Mouse (Mus musculus): ENCODE measurements around the gene Rnaseh1. TPM values are rescaled to one million over a fixed set of nuclear protein-coding genes. Genes with fewer than 3 reads are reported as not detected.

Gene Rnaseh1
- polyA plus RNA-seq, 1 experiment from 2014 or later, result 21.5 TPM

DNA sequence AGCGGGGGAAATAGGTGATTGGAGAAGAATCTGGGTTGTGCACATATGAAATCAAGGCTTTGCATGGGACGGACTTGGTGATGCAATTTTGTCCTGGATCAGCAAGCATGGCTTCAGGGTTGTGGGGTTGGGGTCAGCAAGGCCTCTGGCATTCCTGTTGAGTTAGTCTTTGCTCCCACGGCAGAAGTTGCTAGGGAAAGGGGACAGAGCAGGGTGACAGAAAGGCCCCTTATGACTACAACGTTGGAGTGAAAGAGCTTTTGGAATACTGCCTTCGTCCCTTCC, 26.5 kb downstream of the Rnaseh1 start:
- H3K36me3 ChIP-seq (ENCODE audit: insufficient read depth, low read length), result no peaks in the 10 kb centered on the region
- peak overlapping the region; percentile 79 for H3K27ac ChIP-seq (ENCODE audit: low read length)
- H3K4me1 ChIP-seq (ENCODE audit: insufficient read depth, low read depth, low read length), result peaks cover 4% of the 10 kb centered on the region; the same call in 1 of the 2 replicates
- H3K4me2 ChIP-seq (replicated peaks; ENCODE audit: low read depth, low read length), result peak overlapping the region; percentile 58
- peak overlapping the region; percentile 57 for H3K4me3 ChIP-seq (ENCODE audit: low read depth, low read length)
- TF ChIP-seq CTCF (IDR thresholded peaks at IDR 0.05) (no peak), EP300 (IDR thresholded peaks at IDR 0.05) (no peak)
- WGBS, result 48% methylated on average over 5 of the region's 5 CpGs
- ATAC-seq (no peak; the same call in 1 of the 2 replicates), DNase-seq (ENCODE audit: low spot score) (no peak)
- H3K27me3 ChIP-seq (replicated peaks; ENCODE audit: insufficient read depth, low read length), result no peaks in the 10 kb centered on the region
- H3K9ac ChIP-seq (replicated peaks; ENCODE audit: low read depth), result peak overlapping the region; percentile 33
- no peaks in the 10 kb centered on the region for H3K9me3 ChIP-seq (ENCODE audit: low read length)

DNA sequence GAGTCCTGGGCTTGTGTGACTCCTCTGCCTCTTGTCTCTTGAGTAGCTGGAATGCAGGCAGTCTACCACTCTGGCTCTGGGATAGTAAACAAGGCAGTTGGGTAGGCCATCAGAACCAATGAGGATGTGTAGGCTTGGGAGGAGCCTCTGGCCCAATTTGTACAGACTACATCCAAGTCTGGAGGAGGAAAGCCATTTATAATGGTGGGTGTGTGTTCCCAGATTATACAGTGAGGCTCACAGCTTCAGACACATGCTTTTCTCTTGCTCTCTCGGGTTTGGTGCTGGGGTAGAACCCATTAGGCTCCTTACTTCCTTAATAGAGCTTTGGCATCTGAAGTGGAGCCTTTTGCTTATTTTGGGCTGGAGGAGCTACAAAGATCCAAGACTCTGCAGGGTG, 35.3 kb downstream of the Rnaseh1 start:
- TF ChIP-seq CTCF (IDR thresholded peaks at IDR 0.05) (no peak), EP300 (IDR thresholded peaks at IDR 0.05) (no peak)
- Histone ChIP-seq H3K27me3 (replicated peaks; ENCODE audit: insufficient read depth, low read length) (no peaks in the 10 kb centered on the region), H3K4me1 (ENCODE audit: insufficient read depth, low read depth, low read length) (no peaks in the 10 kb centered on the region), H3K9ac (replicated peaks; ENCODE audit: low read depth) (no peak overlapping the region), H3K4me2 (replicated peaks; ENCODE audit: low read depth, low read length) (no peak overlapping the region), H3K27ac (ENCODE audit: low read length) (no peak overlapping the region), H3K4me3 (ENCODE audit: low read depth, low read length) (no peak overlapping the region), H3K36me3 (ENCODE audit: insufficient read depth, low read length) (0 out of 2 replicates have a peak, but pooled peaks cover 9% of the 10 kb centered on the region), H3K9me3 (ENCODE audit: low read length) (no peaks in the 10 kb centered on the region)
- DNase-seq (ENCODE audit: low spot score) (no peak), ATAC-seq (no peak)
- WGBS, result 83% methylated on average over 1 of the region's 1 CpGs

DNA sequence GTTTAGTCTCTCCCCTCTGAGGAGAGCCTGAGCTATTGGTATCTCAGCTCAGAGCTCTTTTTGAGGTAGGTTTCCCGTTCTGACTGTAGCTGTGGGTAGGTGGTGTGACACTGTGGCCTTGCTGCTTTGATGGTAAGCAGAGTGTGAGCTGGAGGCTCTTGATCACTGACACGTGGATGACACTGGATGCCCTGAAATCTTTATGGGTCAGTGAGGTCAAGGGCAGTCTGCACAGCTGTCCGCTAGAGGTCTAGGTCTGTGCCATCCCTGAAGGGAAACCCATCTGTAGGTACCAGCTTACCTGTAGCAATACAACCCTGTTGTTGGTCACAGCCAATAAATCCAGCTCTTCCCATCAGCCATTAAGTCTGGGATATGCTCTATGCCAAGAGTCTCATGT, 36.4 kb downstream of the Rnaseh1 start:
- Histone ChIP-seq H3K4me3 (ENCODE audit: low read depth, low read length) (no peak overlapping the region), H3K27ac (ENCODE audit: low read length) (no peak overlapping the region), H3K9me3 (ENCODE audit: low read length) (no peaks in the 10 kb centered on the region), H3K9ac (replicated peaks; ENCODE audit: low read depth) (no peak overlapping the region), H3K36me3 (ENCODE audit: insufficient read depth, low read length) (peaks cover 10% of the 10 kb centered on the region; the same call in 1 of the 2 replicates), H3K4me1 (ENCODE audit: insufficient read depth, low read depth, low read length) (no peaks in the 10 kb centered on the region), H3K27me3 (replicated peaks; ENCODE audit: insufficient read depth, low read length) (no peaks in the 10 kb centered on the region), H3K4me2 (replicated peaks; ENCODE audit: low read depth, low read length) (no peak overlapping the region)
- ATAC-seq (no peak), DNase-seq (ENCODE audit: low spot score) (no peak)
- WGBS, result 61% methylated on average over 3 of the region's 3 CpGs
- TF ChIP-seq EP300 (IDR thresholded peaks at IDR 0.05) (no peak), CTCF (IDR thresholded peaks at IDR 0.05) (no peak)

DNA sequence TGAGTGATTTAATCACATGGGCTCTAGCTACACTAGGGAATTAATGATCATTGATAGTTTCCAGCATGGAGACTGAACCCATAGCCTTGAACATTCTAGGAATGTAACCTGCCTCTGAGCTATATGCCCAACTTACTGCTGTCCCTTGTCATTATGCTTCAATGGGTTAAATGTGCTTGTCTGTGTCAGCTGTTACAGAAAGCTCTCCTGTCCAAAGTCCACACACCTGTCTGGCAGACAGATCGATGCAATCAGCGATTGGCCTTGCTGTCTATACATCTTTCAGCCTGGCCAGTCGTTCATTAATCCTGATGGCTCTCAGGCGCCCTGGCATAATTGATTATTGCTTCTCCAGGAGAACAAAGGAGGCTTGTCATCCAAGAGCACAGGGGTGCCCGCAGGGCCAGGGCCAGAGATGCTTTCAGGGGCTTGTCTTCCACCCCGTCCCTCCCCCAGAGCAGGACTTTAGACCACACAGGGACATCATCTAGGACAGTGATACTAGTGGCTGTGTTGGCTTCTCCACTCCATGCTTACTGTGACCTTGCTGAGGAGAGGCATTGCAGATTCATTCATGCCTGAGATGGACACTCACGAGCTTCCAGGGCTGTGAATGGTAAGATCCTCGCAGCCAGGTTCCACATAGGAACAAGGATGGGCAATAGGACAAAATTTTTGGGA, 36.9 kb downstream of the Rnaseh1 start:
- Histone ChIP-seq H3K4me1 (ENCODE audit: insufficient read depth, low read depth, low read length) (no peaks in the 10 kb centered on the region), H3K9ac (replicated peaks; ENCODE audit: low read depth) (no peak overlapping the region), H3K9me3 (ENCODE audit: low read length) (no peaks in the 10 kb centered on the region), H3K4me2 (replicated peaks; ENCODE audit: low read depth, low read length) (no peak overlapping the region), H3K4me3 (ENCODE audit: low read depth, low read length) (no peak overlapping the region), H3K27me3 (replicated peaks; ENCODE audit: insufficient read depth, low read length) (no peaks in the 10 kb centered on the region), H3K36me3 (ENCODE audit: insufficient read depth, low read length) (peaks cover 10% of the 10 kb centered on the region; the same call in 1 of the 2 replicates), H3K27ac (ENCODE audit: low read length) (no peak overlapping the region)
- DNase-seq (ENCODE audit: low spot score), result no peak
- 66% methylated on average over 8 of the region's 8 CpGs for WGBS
- ATAC-seq, result no peak
- TF ChIP-seq CTCF (IDR thresholded peaks at IDR 0.05) (no peak), EP300 (IDR thresholded peaks at IDR 0.05) (no peak)

- no peak overlapping the region for H3K4me2 ChIP-seq (replicated peaks; ENCODE audit: low read depth, low read length)
- no peaks in the 10 kb centered on the region for H3K27me3 ChIP-seq (replicated peaks; ENCODE audit: insufficient read depth, low read length)
- ATAC-seq (no peak), DNase-seq (ENCODE audit: low spot score) (no peak)
- H3K9me3 ChIP-seq (ENCODE audit: low read length), result no peaks in the 10 kb centered on the region
- H3K4me1 ChIP-seq (ENCODE audit: insufficient read depth, low read depth, low read length), result no peaks in the 10 kb centered on the region
- WGBS, result 89% methylated on average over 6 of the region's 6 CpGs
- H3K27ac ChIP-seq (ENCODE audit: low read length), result no peak overlapping the region
- no peak overlapping the region for H3K9ac ChIP-seq (replicated peaks; ENCODE audit: low read depth)
- TF ChIP-seq EP300 (IDR thresholded peaks at IDR 0.05), result no peak
- TF ChIP-seq CTCF (IDR thresholded peaks at IDR 0.05), result no peak
- H3K36me3 ChIP-seq (ENCODE audit: insufficient read depth, low read length), result peaks cover 14% of the 10 kb centered on the region; the same call in 1 of the 2 replicates
- H3K4me3 ChIP-seq (ENCODE audit: low read depth, low read length), result no peak overlapping the region
Observed at GRCm38 (mm10) chr12:28688996-28689395, 39.6 kb downstream of the Rnaseh1 start.

- no peak overlapping the region for H3K9ac ChIP-seq (replicated peaks; ENCODE audit: low read depth)
- H3K36me3 ChIP-seq (ENCODE audit: insufficient read depth, low read length), result peaks cover 14% of the 10 kb centered on the region
- ATAC-seq (no peak), DNase-seq (ENCODE audit: low spot score) (no peak)
- H3K27ac ChIP-seq (ENCODE audit: low read length), result no peak overlapping the region
- H3K9me3 ChIP-seq (ENCODE audit: low read length), result no peaks in the 10 kb centered on the region
- no peak overlapping the region for H3K4me3 ChIP-seq (ENCODE audit: low read depth, low read length)
- H3K4me2 ChIP-seq (replicated peaks; ENCODE audit: low read depth, low read length), result no peak overlapping the region
- 90% methylated on average over 7 of the region's 7 CpGs for WGBS
- TF ChIP-seq EP300 (IDR thresholded peaks at IDR 0.05), result no peak
- H3K27me3 ChIP-seq (replicated peaks; ENCODE audit: insufficient read depth, low read length), result no peaks in the 10 kb centered on the region
- H3K4me1 ChIP-seq (ENCODE audit: insufficient read depth, low read depth, low read length), result no peaks in the 10 kb centered on the region
Observed at GRCm38 (mm10) chr12:28690730-28691129, 41.3 kb downstream of the Rnaseh1 start.
